Mouse (Mus musculus) midbrain, embryonic 10.5 days (tissue): ENCODE results near the gene Btg2. TPM values are rescaled to one million over a fixed set of nuclear protein-coding genes. Genes with fewer than 3 reads are reported as not detected.

Source experiments
- DNase-seq: peaks from one replicate; pipeline ENCODE4 v3.0.0-alpha.2; 2017; ENCODE audit warnings: low spot score
- H3K27ac ChIP-seq: fragments of 300-500 bp; sonication (generic); replicated peaks from 2 replicates; pipeline ENCODE4 v1.5.1; 2016; ENCODE audit warnings: mild to moderate bottlenecking
- H3K27me3 ChIP-seq: fragments of 300-500 bp; sonication (generic); 2 replicates; pipeline ENCODE4 v1.6.1; 2016; ENCODE audit warnings: low read depth, mild to moderate bottlenecking; ENCODE audit not compliant: poor library complexity, severe bottlenecking
- H3K36me3 ChIP-seq: fragments of 300-500 bp; sonication (generic); 2 replicates; pipeline ENCODE4 v1.6.1; 2016; ENCODE audit warnings: mild to moderate bottlenecking, moderate library complexity
- H3K4me1 ChIP-seq: fragments of 300-500 bp; sonication (generic); 2 replicates; pipeline ENCODE4 v1.6.1; 2016
- H3K4me3 ChIP-seq: fragments of 300-500 bp; sonication (generic); 2 replicates; pipeline ENCODE4 v1.5.1; 2016; ENCODE audit warnings: mild to moderate bottlenecking, moderate library complexity
- H3K9me3 ChIP-seq: fragments of 300-500 bp; sonication (generic); replicated peaks from 2 replicates; pipeline ENCODE4 v1.6.1; 2016; ENCODE audit warnings: mild to moderate bottlenecking
- WGBS: fragments of 180-500 bp; shearing (Covaris S2); methylation state at CpG from one replicate; pipeline ENCODE4 v1.1.7; 2016; 5-methylcytosine and 5-hydroxymethylcytosine counted together
- polyA plus RNA-seq: library from polyadenylated mRNA; unstranded; fragments of >200 nt; fragmentation: Nextera tagmentation; extraction: Ambion mirVana; gene quantifications from 2 replicates; pipeline ENCODE4 v1.2.1, GENCODE M21; 2016

Gene Btg2
- polyA plus RNA-seq, 1 experiment from 2014 or later, result 107 TPM

DNA sequence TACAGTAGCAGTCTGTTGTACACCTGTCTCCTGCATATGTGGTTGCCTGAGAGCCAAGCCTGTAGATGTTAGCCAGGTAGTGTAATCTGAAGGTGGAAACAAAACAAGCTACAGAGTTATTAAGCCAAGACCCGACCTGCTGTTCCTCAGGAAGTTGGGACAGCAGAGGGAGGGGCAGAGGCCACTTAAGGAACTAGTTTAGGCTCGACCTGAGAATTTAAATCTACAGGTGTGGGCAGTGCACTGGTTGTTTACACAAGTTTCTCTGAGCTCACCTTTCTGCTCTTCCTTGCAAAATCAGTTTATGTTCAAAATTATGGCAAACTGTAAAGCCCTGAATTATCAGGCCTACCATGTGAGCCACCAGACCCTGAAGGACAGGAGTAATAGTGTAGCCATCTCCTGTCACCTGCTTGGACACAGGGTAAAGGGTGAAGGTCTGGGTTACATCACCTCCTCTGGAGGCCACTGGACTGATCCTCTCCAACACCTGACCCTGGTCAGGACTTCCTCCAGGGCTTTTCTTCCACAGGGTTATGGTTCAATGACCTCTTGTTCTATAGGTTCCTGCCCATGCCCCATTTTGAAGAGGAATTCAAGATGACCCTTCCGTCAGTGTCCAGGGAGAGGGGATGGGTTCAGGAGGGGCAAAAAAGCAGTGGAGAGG lies 27.0 kb upstream of the Btg2 start:
- H3K9me3 ChIP-seq, result no peaks in the 10 kb centered on the region
- no peak for DNase-seq
- H3K36me3 ChIP-seq, result no peaks in the 10 kb centered on the region
- no peak overlapping the region for H3K4me3 ChIP-seq
- H3K27ac ChIP-seq, result peak overlapping the region; percentile 46
- WGBS, result 62% methylated on average over 3 of the region's 3 CpGs
- peaks cover 18% of the 10 kb centered on the region; the same call in 1 of the 2 replicates for H3K4me1 ChIP-seq
- H3K27me3 ChIP-seq, result no peaks in the 10 kb centered on the region

DNA sequence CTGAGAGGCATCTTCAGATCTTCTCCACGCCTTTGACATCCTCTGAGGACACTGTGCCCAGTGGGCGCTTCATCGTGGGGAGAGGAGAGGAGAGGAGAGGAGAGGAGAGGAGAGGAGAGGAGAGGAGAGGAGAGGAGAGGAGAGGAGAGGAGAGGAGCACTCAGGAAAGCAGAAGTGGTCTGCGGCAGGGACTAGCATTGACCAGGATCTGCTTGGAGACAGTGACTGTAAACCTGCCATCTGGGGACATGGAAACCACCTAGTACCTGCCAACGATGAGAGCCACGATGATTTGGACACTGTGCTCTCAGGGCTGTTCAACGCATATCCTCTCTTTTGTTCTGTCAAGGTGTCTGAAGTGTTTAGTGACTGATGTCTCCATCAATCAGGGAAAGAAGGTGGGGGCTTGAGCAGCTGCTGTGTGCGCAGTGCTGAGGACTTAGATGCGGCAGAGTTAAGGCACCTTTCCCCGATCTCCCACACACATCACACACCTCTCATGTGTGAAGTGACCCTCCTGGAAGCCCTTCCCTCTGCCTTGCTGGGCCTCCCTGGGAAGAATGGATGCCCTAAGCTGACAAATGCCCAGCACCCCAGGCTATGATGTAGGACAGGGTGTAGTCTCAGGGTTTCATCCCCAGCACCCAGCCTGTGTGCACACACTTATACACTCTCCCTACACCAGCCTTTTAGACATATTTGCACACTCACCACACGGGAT lies 26.3 kb upstream of the Btg2 start:
- 86% methylated on average over 11 of the region's 11 CpGs for WGBS
- Histone ChIP-seq H3K4me1 (peaks cover 18% of the 10 kb centered on the region; the same call in 1 of the 2 replicates), H3K36me3 (no peaks in the 10 kb centered on the region), H3K27me3 (no peaks in the 10 kb centered on the region), H3K4me3 (no peak overlapping the region), H3K27ac (peak overlapping the region; percentile 46), H3K9me3 (no peaks in the 10 kb centered on the region)
- DNase-seq, result no peak

DNA sequence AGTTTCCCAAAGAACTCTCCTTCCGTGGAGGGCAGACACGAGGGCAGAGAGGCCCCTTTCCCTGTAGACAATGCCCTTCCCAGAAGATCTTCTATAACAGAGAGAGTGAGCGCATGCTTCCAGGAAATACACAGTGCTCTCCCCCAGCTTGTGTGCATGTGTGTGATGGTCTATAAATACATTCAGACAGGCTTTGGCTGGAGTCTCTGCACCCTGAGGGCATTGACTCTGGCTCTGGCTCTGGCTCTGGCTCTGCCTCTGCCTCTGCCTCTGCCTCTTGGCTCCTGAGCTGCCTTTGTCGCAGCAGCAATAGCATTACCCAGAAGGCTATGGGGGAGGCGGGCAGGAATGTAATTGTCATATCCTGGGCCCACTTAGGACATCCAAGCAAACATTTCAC lies 24.9 kb upstream of the Btg2 start:
- Histone ChIP-seq H3K27me3 (no peaks in the 10 kb centered on the region), H3K9me3 (no peaks in the 10 kb centered on the region), H3K4me1 (peaks cover 30% of the 10 kb centered on the region), H3K4me3 (no peak overlapping the region), H3K27ac (peak overlapping the region; percentile 50; the same call in 1 of the 2 replicates), H3K36me3 (no peaks in the 10 kb centered on the region)
- no peak for DNase-seq
- WGBS, result 78% methylated on average over 5 of the region's 5 CpGs

DNA sequence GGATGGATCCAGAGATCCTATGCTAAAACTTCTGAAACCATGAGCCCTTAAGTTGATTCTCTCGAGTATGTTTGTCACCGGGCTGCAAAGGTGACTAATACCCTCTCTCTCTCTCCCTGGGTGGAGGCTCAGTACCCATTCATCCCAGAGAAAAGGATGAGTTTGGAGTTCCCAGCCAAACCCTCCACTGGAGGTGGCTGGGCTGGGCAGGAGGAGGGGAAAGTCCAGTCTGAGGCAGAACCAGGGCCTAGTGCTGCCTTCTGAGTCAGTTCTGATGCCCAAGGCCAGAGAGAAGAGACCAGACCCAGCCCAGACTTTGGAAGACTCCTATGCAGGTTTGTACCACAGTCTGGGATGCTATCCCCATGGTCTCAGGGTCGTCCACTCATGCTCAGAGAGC lies 22.7 kb upstream of the Btg2 start:
- Histone ChIP-seq H3K36me3 (no peaks in the 10 kb centered on the region), H3K9me3 (no peaks in the 10 kb centered on the region), H3K27ac (peak overlapping the region; percentile 38; the same call in 1 of the 2 replicates), H3K4me3 (no peak overlapping the region), H3K4me1 (peaks cover 47% of the 10 kb centered on the region), H3K27me3 (no peaks in the 10 kb centered on the region)
- DNase-seq, result no peak
- WGBS, result 76% methylated on average over 3 of the region's 3 CpGs

DNA sequence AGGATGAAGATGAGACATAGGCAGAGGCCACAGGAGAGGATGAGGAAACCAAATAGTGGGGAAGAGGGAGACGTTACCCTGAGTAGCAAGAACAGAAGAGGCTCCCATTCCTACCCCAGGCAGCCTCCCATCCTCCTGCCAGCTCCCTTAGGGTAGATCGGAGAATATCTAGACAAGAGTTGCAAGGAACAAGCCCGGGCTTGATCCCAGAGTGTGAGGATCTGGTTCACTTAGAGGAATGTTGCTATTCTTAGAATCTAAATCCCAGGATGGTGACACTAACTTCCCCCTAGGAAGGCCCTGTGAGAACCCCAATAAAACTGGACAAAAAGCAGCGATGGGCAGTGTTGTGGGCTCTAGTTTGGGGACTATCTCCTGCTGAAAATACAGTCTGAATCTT lies 22.0 kb upstream of the Btg2 start:
- Histone ChIP-seq H3K36me3 (no peaks in the 10 kb centered on the region), H3K4me3 (no peak overlapping the region), H3K4me1 (peaks cover 47% of the 10 kb centered on the region), H3K27ac (peak overlapping the region; percentile 4; the same call in 1 of the 2 replicates), H3K9me3 (no peaks in the 10 kb centered on the region), H3K27me3 (no peaks in the 10 kb centered on the region)
- WGBS, result 83% methylated on average over 4 of the region's 4 CpGs
- DNase-seq, result no peak

DNA sequence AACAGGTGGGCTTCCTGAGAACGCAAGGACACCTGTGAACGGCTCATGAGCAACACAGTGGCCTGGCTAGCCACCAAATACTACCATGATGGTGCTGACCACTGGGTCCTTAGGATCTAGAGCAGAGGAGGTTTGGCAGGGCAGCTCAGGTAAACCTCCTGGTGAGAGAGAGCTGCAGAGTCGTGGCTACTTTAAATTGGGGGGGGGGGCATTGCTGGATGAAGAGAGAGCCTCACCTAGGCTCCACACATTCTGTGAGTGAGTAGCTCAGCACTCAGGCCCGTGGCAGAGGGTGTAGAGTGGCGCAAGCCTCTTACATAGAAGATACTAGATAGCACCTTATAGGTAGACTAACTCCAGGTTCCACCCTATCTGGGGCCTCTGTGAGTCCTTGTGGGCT lies 21.5 kb upstream of the Btg2 start:
- Histone ChIP-seq H3K4me3 (0 out of 2 replicates have a peak overlapping the region, but pooled peaks have one; percentile 59), H3K4me1 (peaks cover 50% of the 10 kb centered on the region), H3K36me3 (no peaks in the 10 kb centered on the region), H3K27ac (peak overlapping the region; percentile 4), H3K27me3 (no peaks in the 10 kb centered on the region), H3K9me3 (no peaks in the 10 kb centered on the region)
- WGBS, result 86% methylated on average over 5 of the region's 5 CpGs
- no peak for DNase-seq

DNA sequence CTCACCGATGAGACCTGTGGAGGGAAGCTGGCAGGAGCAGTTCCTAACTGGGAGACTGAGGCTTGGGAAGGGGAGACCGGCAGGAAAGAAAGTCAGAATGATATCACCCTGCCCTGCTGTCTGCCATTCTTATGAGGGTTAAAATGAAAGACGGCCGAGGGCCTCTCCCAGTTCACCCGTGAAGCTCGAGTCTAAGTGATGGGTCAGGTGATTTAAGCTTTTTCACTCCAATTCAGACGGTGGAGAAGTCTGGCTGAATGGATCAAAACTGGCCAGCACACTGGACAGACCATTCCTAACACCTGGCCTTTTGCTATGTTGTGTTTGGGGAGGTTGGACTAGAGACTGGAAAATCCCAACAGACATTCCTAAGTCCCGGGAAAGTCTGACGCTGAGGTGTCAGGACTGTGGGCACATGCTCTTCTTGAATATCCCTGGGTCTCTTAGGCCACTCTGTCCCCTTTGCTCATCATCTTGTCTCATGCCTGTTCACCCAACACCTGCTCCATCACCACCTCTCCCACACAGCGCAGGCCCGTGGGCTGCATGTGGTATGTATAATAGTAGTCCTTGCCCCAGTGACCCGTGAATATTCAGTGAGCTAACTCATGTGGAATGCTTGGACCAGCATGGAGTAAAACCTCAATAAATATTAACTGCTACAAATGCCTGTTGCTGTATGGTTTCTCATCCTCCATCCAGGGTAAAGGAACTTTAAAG lies 20.8 kb upstream of the Btg2 start:
- H3K27me3 ChIP-seq, result peaks cover 3% of the 10 kb centered on the region; the same call in 1 of the 2 replicates
- WGBS, result 33% methylated on average over 12 of the region's 12 CpGs
- no peak for DNase-seq
- H3K4me1 ChIP-seq, result peaks cover 52% of the 10 kb centered on the region
- peak overlapping the region; percentile 59 for H3K4me3 ChIP-seq
- H3K27ac ChIP-seq, result peak overlapping the region; percentile 88
- no peaks in the 10 kb centered on the region for H3K36me3 ChIP-seq
- no peaks in the 10 kb centered on the region for H3K9me3 ChIP-seq

DNA sequence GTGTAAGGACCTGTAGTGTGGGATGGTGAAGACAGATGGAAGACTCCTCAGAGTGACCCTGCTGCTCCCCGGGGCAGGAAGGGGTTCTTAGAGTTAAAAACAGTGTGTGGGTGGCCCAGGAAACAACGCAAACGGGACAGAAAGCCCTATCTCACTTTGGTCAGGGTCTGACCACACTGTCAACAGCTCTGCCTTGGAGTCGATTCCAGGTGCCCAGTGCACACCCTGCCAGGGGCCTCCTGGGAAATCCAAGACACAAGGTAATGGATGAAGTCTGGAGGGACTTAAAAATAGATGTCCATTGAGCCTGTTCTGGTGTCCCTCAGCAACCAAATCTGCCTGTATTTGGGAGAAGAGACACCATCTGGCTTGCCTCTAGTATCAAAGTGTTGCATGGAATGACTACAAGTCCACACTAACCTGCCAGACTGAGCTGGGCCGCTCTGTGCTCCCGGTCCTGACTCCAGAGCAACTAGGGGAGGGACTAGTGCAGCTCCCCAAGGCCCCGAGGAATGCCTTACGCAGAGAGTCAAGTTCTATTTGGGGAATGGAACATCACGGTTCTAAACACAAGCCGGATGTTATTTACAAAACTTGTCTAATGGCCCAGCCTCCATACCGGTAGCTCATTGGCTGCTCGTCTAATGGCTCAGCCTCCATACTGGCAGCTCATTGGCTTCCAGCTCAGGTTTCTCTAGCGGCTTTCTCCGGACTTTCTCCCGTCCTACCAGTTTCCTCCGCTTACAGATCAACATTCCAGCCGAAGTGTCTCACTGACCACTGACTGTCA lies 20.0 kb upstream of the Btg2 start:
- no peaks in the 10 kb centered on the region for H3K36me3 ChIP-seq
- peaks cover 10% of the 10 kb centered on the region; the same call in 1 of the 2 replicates for H3K27me3 ChIP-seq
- WGBS, result 12% methylated on average over 17 of the region's 17 CpGs
- DNase-seq, result peak; percentile 80
- peak overlapping the region; percentile 59 for H3K4me3 ChIP-seq
- peak overlapping the region; percentile 88 for H3K27ac ChIP-seq
- no peaks in the 10 kb centered on the region for H3K9me3 ChIP-seq
- H3K4me1 ChIP-seq, result peaks cover 58% of the 10 kb centered on the region

DNA sequence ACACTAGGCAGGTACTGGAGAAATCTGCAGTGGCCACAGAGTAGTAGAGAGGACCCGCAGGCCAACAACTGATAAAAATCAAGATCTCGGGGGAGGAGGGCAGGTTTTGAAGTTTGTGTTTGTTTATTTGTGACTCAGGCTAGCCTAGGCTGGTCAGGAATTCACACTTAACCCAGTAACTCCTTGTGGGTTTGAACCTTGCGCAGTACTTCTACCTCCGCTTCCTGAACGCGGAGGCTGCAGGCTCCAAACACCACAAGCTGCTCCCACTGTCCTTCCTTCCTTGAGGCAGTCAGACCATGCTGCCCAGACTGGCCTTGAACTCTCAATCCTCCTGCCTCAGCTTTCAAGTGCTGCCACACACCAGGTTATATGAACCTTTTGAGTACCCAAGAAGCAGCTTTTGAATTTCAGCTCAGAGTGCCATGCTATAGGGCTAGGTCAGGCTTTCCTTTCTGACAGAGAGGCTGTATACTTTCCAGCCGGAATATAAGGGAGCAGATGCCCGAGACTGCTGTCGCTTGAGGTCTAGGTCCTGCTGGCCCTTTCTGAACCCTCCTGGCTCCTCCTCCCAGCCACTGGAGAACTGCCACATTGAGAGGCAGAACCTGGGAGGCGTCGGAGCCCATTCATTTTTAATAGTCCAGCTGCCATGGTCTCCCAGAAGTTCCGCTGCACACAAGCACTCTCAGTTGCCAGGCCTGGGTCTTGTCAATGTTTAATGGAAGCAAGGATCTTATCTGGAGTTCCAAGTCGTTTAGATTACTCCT lies 19.2 kb upstream of the Btg2 start:
- peak overlapping the region; percentile 88 for H3K27ac ChIP-seq
- H3K27me3 ChIP-seq, result peaks cover 17% of the 10 kb centered on the region; the same call in 1 of the 2 replicates
- no peak for DNase-seq
- WGBS, result 80% methylated on average over 13 of the region's 13 CpGs
- H3K4me3 ChIP-seq, result peak overlapping the region; percentile 59; the same call in 1 of the 2 replicates
- H3K9me3 ChIP-seq, result no peaks in the 10 kb centered on the region
- H3K36me3 ChIP-seq, result no peaks in the 10 kb centered on the region
- H3K4me1 ChIP-seq, result peaks cover 66% of the 10 kb centered on the region

DNA sequence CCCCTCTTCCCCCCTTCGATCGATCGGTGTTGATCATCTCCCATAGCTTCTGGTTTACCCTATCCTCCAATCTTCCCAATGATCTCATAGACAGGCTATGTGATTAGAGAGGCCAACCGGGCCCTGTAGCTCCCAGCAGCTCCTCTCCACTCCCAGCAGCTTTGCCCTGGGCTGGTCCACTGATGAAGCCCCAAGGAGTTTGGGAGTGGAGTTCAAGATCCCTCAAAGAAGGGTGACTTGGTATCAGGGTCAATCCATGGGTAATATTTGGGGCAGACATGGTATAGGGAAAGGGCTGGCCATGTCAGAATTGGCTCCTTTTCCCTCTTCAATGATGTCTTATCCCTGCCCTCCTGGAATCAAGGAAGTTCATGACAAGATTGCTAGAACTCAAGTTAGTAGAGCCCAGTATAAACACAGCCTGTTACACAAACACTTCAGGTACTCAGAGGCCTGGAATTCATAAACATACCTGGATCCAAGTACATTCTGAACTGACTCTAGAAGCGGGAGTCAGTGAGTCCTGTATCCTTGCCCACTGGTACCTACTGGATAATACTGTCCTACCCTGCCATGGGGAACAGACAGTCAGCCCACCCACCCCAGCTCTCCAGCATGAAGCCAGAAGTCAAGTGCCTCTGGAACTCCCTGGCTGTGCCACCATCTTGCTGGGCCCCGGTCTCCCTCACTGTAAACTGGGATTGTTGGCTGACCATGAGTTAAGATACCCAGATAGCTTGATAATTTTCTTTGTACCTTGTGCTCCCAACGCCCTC lies 18.3 kb upstream of the Btg2 start:
- Histone ChIP-seq H3K27ac (peak overlapping the region; percentile 88), H3K27me3 (peaks cover 17% of the 10 kb centered on the region; the same call in 1 of the 2 replicates), H3K4me3 (no peak overlapping the region), H3K36me3 (no peaks in the 10 kb centered on the region), H3K4me1 (peaks cover 75% of the 10 kb centered on the region), H3K9me3 (no peaks in the 10 kb centered on the region)
- no peak for DNase-seq
- 93% methylated on average over 7 of the region's 7 CpGs for WGBS

DNA sequence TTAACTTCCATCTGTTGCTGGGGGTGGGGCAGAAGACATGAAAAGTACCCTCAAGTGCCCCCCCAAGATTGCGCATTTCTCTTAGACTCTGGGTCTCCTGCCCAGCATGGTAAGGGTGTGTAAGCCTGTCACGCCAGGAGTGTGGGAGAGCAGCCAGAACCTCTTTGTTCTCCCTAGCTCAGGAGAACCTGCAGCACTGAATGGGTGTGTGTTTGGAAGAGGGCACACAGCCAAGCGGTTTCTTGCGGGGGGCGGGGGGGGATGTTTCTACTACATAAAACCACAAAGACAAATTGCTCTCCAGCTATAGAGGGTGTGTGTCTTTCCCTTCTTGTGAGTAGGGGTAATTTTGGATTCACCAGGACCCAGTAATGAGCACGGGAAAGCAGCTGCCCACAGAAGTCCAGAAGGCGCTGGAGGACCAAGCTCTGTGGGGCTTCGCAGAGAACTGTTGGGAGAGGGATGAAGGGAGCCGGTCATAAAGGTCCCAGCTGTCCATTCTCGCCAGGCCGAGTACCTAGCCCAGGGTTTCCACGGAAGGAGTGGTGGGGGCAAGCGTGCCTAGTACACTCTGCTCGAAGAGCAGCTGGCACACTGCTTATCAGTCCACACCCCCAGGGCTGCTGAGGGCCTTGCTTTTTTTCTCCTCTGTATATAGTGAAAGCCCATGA lies 17.5 kb upstream of the Btg2 start:
- Histone ChIP-seq H3K27ac (peak overlapping the region; percentile 88), H3K36me3 (no peaks in the 10 kb centered on the region), H3K27me3 (peaks cover 18% of the 10 kb centered on the region), H3K4me1 (peaks cover 81% of the 10 kb centered on the region), H3K9me3 (no peaks in the 10 kb centered on the region), H3K4me3 (no peak overlapping the region)
- no peak for DNase-seq
- 78% methylated on average over 14 of the region's 14 CpGs for WGBS
